Mouse (Mus musculus): ENCODE results near the gene Galnt11. TPM values are rescaled to one million over a fixed set of nuclear protein-coding genes. Genes with fewer than 3 reads are reported as not detected.
"Not testable (repeated sequence)": the region's sequence is repeated elsewhere in the genome, so short reads cannot be mapped to it uniquely, and the experiment has no call there.

Gene Galnt11
- polyA plus RNA-seq, 1 experiment from 2014 or later: 58.1 TPM

DNA sequence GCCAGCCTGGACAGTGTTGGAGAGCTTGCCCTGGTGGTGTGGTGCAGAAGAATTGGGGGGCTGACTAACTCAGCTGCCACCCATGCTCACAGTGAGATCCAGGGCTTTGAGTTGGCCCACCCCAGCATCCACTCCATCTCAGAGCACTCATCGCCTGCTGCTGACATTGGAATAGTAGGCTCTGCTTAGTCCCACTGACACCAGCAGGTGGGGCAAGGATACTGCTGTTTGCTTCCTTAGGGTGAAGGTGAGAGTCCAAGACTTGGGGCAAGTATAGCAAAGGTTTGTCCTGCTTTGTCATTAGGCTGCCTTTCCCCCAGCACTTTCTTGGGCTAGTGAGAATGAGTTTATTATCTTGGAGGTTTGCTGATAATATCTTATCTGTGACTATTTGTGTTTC, 32.9 kb upstream of the Galnt11 start:
- Histone ChIP-seq H3K4me3 (ENCODE audit: low read depth, low read length) (no peak overlapping the region), H3K27me3 (ENCODE audit: control insufficient read depth, insufficient read depth, low read depth, low read length) (no peaks in the 10 kb centered on the region), H3K9me3 (replicated peaks; ENCODE audit: control insufficient read depth, low read length, poor library complexity, severe bottlenecking) (no peaks in the 10 kb centered on the region), H3K9ac (ENCODE audit: low read depth, low read length) (no peak overlapping the region), H3K27ac (ENCODE audit: low read length) (no peak overlapping the region), H3K36me3 (ENCODE audit: control insufficient read depth, insufficient read depth, low read length) (no peaks in the 10 kb centered on the region), H3K4me1 (ENCODE audit: control insufficient read depth, insufficient read depth, low read length) (no peaks in the 10 kb centered on the region), H3K4me2 (ENCODE audit: low read length) (no peak overlapping the region)
- WGBS: 58% methylated on average over 1 of the region's 1 CpGs
- ATAC-seq: no peak

DNA sequence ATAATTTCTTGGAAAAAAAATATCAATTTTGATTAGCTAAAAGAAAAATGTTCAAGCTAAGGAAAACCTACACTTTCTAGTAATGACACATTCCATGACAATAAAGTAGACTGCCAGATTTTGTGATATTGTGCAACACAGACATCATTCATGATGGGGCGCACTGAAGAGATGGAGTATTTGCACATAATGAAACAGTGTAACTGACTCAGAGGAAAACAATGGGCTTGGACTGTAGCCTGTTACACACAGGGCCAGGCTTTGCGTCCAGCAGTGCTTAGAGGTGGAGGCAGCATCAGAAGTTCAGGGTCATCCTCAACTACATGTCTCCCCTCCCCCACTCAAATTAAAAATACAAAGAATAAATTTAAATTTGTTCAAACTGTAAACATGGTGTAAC, 31.2 kb upstream of the Galnt11 start:
- H3K9ac ChIP-seq (ENCODE audit: low read depth, low read length): no peak overlapping the region
- no peaks in the 10 kb centered on the region for H3K4me1 ChIP-seq (ENCODE audit: control insufficient read depth, insufficient read depth, low read length)
- no peaks in the 10 kb centered on the region for H3K36me3 ChIP-seq (ENCODE audit: control insufficient read depth, insufficient read depth, low read length)
- no peaks in the 10 kb centered on the region for H3K9me3 ChIP-seq (replicated peaks; ENCODE audit: control insufficient read depth, low read length, poor library complexity, severe bottlenecking)
- H3K27ac ChIP-seq (ENCODE audit: low read length): no peak overlapping the region
- H3K4me3 ChIP-seq (ENCODE audit: low read depth, low read length): no peak overlapping the region
- H3K4me2 ChIP-seq (ENCODE audit: low read length): no peak overlapping the region
- ATAC-seq: no peak
- 80% methylated on average over 2 of the region's 2 CpGs for WGBS
- no peaks in the 10 kb centered on the region for H3K27me3 ChIP-seq (ENCODE audit: control insufficient read depth, insufficient read depth, low read depth, low read length)

DNA sequence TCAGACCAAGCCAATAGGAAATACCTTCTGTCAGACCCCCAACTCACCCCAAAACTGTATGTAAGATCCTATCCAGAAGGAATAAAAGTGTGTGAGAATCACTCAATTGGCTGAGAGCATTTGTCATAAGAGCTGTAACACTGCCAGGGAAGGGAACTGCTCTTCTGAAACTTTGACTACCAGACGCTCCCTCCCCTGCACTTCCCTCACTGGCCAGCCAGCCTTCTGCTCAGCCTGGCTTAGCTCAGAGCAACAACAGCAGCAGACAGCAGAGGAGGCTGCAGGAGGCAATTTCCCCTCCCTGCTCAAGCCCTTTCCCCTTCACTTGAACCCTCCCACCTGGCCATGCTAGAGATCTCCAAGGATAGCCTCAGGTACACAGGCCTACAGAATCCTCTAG, 9.8 kb upstream of the Galnt11 start:
- no peaks in the 10 kb centered on the region for H3K36me3 ChIP-seq (ENCODE audit: control insufficient read depth, insufficient read depth, low read length)
- H3K4me2 ChIP-seq (ENCODE audit: low read length): no peak overlapping the region
- 75% methylated on average over 1 of the region's 1 CpGs for WGBS
- no peak overlapping the region for H3K9ac ChIP-seq (ENCODE audit: low read depth, low read length)
- H3K27ac ChIP-seq (ENCODE audit: low read length): no peak overlapping the region
- H3K4me1 ChIP-seq (ENCODE audit: control insufficient read depth, insufficient read depth, low read length): no peaks in the 10 kb centered on the region
- H3K27me3 ChIP-seq (ENCODE audit: control insufficient read depth, insufficient read depth, low read depth, low read length): no peaks in the 10 kb centered on the region
- ATAC-seq: no peak
- no peak overlapping the region for H3K4me3 ChIP-seq (ENCODE audit: low read depth, low read length)
- H3K9me3 ChIP-seq (replicated peaks; ENCODE audit: control insufficient read depth, low read length, poor library complexity, severe bottlenecking): no peaks in the 10 kb centered on the region

DNA sequence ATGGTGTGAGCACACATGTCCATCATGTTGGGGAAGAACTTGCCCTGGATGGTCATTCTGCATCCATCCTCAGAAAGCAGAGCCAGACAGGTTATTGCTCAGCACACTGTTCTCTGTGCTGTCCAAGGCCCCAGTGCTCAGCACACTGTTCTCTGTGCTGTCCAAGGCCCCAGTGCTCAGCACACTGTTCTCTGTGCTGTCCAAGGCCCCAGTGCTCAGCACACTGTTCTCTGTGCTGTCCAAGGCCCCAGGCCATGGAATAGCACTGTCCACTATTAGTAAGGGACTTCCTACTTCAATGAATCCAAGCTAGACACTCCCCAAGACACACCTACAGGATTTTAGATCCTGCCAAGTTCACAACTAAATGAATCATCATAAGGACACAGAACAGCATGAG, 8.5 kb upstream of the Galnt11 start:
- H3K9me3 ChIP-seq (replicated peaks; ENCODE audit: control insufficient read depth, low read length, poor library complexity, severe bottlenecking); H3K4me3 ChIP-seq (ENCODE audit: low read depth, low read length); H3K27ac ChIP-seq (ENCODE audit: low read length); ATAC-seq; H3K4me2 ChIP-seq (ENCODE audit: low read length); H3K36me3 ChIP-seq (ENCODE audit: control insufficient read depth, insufficient read depth, low read length); H3K4me1 ChIP-seq (ENCODE audit: control insufficient read depth, insufficient read depth, low read length); H3K27me3 ChIP-seq (ENCODE audit: control insufficient read depth, insufficient read depth, low read depth, low read length); H3K9ac ChIP-seq (ENCODE audit: low read depth, low read length): not testable (repeated sequence)

DNA sequence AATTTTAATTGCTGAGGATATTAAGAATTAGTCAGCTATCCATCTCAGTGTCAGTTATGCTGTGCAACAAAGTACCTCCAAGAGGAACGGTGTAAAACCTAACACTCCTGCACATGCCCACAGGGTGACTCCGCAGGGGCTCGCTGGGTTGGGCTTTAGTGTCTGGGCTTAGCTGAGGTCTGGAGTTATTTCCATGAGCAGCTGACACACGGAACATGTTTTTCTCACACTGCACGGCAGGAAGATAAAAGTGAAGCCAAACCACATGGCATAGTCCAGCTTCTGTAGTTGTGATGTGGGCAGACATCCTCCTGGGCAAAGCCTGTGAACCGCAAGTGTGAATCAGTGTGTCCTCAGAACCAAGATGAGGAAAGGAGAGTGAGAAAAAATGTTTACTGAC, 6.7 kb upstream of the Galnt11 start:
- no peak for ATAC-seq
- Histone ChIP-seq H3K4me2 (ENCODE audit: low read length) (no peak overlapping the region), H3K27ac (ENCODE audit: low read length) (no peak overlapping the region), H3K36me3 (ENCODE audit: control insufficient read depth, insufficient read depth, low read length) (no peaks in the 10 kb centered on the region), H3K4me1 (ENCODE audit: control insufficient read depth, insufficient read depth, low read length) (no peaks in the 10 kb centered on the region), H3K9ac (ENCODE audit: low read depth, low read length) (no peak overlapping the region), H3K4me3 (ENCODE audit: low read depth, low read length) (no peak overlapping the region), H3K27me3 (ENCODE audit: control insufficient read depth, insufficient read depth, low read depth, low read length) (no peaks in the 10 kb centered on the region), H3K9me3 (replicated peaks; ENCODE audit: control insufficient read depth, low read length, poor library complexity, severe bottlenecking) (no peaks in the 10 kb centered on the region)
- WGBS: 89% methylated on average over 6 of the region's 6 CpGs

DNA sequence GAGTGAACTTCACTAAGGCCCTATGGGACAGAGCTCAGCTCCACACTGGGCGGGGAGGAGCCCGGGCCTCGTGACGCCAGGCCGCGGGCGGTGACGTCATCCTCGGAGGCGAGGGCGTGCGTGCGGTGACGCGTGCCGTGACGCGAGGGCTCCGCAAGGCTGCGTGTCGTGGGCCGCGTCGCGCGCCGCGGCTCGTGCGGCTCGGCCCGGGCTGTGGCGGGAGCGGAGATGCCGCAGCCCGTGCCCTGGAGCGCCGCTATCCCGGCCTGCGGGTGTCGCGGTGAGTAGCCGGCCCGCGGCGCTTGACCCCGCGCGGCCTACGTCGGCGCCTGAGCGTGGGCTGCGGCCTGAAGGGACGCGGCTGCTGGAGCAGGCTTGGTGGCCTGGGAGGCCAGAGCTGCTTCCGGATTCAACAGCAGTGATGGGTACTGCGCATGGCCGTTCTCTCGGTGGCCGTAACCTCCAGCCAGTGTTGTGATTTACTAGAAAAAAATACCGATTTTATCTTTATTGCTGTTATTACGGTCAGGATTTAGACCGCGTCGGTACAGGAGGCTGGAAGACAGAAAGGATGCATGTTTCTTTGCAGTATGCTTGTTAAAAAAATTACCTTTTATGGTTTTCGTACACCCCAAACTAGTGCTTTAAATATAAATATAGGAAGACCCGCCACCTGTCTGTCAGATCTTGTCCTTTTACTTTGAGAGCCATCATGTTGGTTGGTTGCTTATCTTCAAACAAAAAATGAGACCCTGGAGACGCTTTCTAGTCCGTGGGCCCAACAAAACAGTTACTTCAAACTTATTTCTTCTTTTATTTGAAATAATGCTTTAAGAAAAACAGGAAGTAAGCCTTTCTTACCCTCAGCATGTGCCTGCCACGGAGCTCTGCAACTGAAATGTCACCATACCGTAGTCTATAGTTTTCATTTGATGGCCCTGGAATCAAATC, 1.3 kb downstream of the Galnt11 start, which contains the start of gene E130116L18Rik:
TSS of gene E130116L18Rik (minus strand) at position 402 of the 951 bp plus-strand sequence.
- H3K27me3 ChIP-seq (ENCODE audit: control insufficient read depth, insufficient read depth, low read depth, low read length): no peaks in the 10 kb centered on the region
- peak; percentile 97 for ATAC-seq
- 3% methylated on average over 64 of the region's 72 CpGs for WGBS

DNA sequence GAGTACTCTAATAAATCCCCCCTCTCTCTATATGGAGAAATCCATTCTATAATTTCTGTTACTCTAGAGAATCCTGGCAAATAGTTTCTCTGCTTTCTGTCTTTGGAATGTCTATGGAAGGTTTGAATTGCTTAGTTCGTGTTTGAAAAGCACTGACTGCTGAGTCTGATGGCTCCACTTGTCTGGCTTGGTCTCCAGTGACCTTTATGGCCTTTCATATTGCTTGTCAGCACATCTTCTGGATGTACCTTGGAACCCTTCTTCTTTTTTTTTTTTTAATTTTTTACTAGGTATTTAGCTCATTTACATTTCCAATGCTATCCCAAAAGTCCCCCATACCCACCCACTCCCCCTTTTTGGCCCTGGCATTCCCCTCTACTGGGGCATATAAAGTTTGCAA, 2.7 kb downstream of the Galnt11 start:
- H3K36me3 ChIP-seq (ENCODE audit: control insufficient read depth, insufficient read depth, low read length); H3K9ac ChIP-seq (ENCODE audit: low read depth, low read length); H3K4me3 ChIP-seq (ENCODE audit: low read depth, low read length); ATAC-seq; H3K4me1 ChIP-seq (ENCODE audit: control insufficient read depth, insufficient read depth, low read length); H3K9me3 ChIP-seq (replicated peaks; ENCODE audit: control insufficient read depth, low read length, poor library complexity, severe bottlenecking); H3K27ac ChIP-seq (ENCODE audit: low read length); H3K27me3 ChIP-seq (ENCODE audit: control insufficient read depth, insufficient read depth, low read depth, low read length): not testable (repeated sequence)
- WGBS: 88% methylated on average over 1 of the region's 1 CpGs
- H3K4me2 ChIP-seq (ENCODE audit: low read length): peak overlapping the region; percentile 77

More for the DNA sequence above, 1.3 kb downstream of the Galnt11 start, which contains the start of gene E130116L18Rik:
- Histone ChIP-seq H3K27ac (ENCODE audit: low read length) (peak within 1 kb of the TSS; percentile 94), H3K9me3 (replicated peaks; ENCODE audit: control insufficient read depth, low read length, poor library complexity, severe bottlenecking) (no peaks in the 10 kb centered on the region), H3K4me3 (ENCODE audit: low read depth, low read length) (peak within 1 kb of the TSS; percentile 77), H3K4me1 (ENCODE audit: control insufficient read depth, insufficient read depth, low read length) (peaks cover 9% of the 10 kb centered on the region), H3K4me2 (ENCODE audit: low read length) (peak within 1 kb of the TSS; percentile 77), H3K9ac (ENCODE audit: low read depth, low read length) (peak within 1 kb of the TSS; percentile 89), H3K36me3 (ENCODE audit: control insufficient read depth, insufficient read depth, low read length) (peaks cover 4% of the 10 kb centered on the region; the same call in 1 of the 2 replicates)

DNA sequence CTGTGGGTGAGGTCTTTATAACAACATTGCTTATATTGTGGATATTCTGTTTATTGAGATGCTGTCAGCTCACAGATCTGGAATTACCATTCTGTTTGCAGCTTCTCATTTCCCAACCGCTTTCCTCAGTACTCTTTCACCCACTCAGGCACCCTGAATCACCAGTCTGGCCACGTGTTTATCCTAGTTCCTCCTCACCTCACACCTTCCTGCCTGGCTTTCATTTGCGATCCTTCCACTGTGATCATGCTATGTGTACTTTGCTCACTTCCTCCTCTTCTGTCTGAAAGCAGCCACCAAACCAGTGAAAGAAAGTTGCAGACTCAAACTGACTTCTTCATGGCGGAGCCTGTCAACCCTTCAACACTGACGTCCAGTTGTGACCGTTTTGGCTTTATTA, 21.4 kb downstream of the Galnt11 start:
- no peak overlapping the region for H3K27ac ChIP-seq (ENCODE audit: low read length)
- no peak for ATAC-seq
- no peak overlapping the region for H3K9ac ChIP-seq (ENCODE audit: low read depth, low read length)
- peaks cover 5% of the 10 kb centered on the region; the same call in 1 of the 2 replicates for H3K36me3 ChIP-seq (ENCODE audit: control insufficient read depth, insufficient read depth, low read length)
- no peaks in the 10 kb centered on the region for H3K9me3 ChIP-seq (replicated peaks; ENCODE audit: control insufficient read depth, low read length, poor library complexity, severe bottlenecking)
- no peaks in the 10 kb centered on the region for H3K4me1 ChIP-seq (ENCODE audit: control insufficient read depth, insufficient read depth, low read length)
- no peak overlapping the region for H3K4me2 ChIP-seq (ENCODE audit: low read length)
- no peak overlapping the region for H3K4me3 ChIP-seq (ENCODE audit: low read depth, low read length)
- WGBS: 95% methylated on average over 6 of the region's 6 CpGs
- no peaks in the 10 kb centered on the region for H3K27me3 ChIP-seq (ENCODE audit: control insufficient read depth, insufficient read depth, low read depth, low read length)

DNA sequence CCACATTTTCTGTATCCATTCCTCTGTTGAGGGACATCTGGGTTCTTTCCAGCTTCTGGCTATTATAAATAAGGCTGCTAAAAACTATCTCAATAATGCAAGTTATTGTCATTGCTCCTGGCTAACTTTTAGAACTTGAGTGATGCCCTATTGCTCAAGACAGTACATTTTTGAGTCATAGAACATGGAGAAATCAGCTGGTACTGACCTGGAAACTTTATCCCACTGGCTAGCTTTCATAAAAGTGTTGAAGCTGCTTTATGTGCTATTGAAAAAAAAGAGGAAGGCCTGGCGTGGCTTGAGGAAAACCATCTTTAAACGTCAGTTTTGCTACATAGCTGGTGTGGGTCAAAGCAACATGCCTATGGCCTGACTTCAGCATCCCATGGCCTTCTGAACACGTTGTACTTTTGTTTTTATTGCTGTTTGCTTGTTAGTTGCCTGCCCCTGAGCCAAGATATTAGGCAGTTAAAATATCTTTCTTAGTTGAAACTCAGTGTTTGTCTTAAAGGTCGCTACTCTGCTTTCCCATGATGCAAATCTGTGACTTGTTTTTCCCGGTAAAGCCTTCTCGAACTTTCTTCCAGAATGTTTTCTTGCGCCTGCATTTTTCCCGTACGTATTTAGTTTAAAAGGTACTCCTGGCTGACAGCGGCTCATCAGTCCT, 24.2 kb downstream of the Galnt11 start:
- H3K9ac ChIP-seq (ENCODE audit: low read depth, low read length): no peak overlapping the region
- WGBS: 92% methylated on average over 10 of the region's 10 CpGs
- no peak overlapping the region for H3K4me2 ChIP-seq (ENCODE audit: low read length)
- H3K27ac ChIP-seq (ENCODE audit: low read length): no peak overlapping the region
- H3K9me3 ChIP-seq (replicated peaks; ENCODE audit: control insufficient read depth, low read length, poor library complexity, severe bottlenecking): no peaks in the 10 kb centered on the region
- no peaks in the 10 kb centered on the region for H3K27me3 ChIP-seq (ENCODE audit: control insufficient read depth, insufficient read depth, low read depth, low read length)
- no peak for ATAC-seq
- H3K36me3 ChIP-seq (ENCODE audit: control insufficient read depth, insufficient read depth, low read length): peaks cover 6% of the 10 kb centered on the region
- H3K4me3 ChIP-seq (ENCODE audit: low read depth, low read length): no peak overlapping the region
- no peaks in the 10 kb centered on the region for H3K4me1 ChIP-seq (ENCODE audit: control insufficient read depth, insufficient read depth, low read length)
